Mouse (Mus musculus): Measurements from ENCODE around the gene Cckar. TPM values are rescaled to one million over a fixed set of nuclear protein-coding genes. Genes with fewer than 3 reads are reported as not detected.

The Cckar gene
- polyA plus RNA-seq, 2 experiments from 2014 or later = not detected

DNA sequence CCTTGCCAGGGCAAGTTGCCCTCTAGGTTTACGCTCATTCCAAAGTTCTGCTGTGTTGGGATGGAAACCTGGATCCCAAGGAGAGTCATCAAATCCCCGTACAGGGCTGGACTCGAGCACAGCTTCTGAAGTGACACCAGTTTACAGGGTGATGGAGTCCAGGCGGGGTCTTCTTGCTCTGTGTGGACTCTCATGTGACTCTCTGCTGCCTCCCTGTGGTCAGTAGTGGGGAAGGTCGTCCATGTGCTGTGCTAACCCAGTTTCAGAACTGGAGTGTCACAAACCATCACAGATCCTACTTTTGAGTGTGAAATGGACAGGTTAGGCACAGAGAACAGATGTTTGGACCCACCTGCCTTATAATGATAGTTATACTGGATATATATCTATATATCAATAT is 35.2 kb downstream of the Cckar start:
- peak; percentile 54 for ATAC-seq

GRCm38 (mm10) chr5:53671507-53671906 is 36.0 kb downstream of the Cckar start:
- ATAC-seq = no peak

DNA sequence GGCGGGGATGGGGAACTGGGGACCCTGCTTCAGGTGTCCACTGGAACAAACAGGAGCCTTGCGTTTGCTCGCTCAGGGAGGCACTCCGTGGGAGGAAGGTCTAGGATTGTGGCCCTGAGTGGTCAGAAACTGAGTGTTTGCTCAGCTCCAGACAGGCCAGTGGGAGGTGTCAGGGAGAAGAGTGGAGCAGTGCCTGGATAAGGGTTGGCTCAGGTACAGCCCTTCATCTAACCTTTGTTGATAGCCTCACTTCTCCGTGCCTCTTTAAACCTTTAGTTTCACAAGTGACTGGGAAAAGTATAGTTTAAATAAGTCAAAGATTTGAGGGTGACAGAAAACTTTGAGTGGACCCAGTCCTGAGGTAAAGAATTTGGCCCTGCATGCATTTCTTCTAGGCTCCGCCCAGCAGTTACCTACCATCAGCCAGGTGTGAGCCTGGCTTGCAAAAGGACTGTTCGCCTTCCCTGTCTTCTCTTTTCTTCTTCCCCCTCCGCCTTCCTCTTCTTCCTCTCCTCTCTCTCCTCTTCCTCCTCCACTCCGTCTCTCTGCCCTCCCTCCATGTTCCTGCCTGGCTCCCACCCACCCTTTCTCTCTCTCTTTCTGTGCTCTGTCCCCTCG is 37.1 kb downstream of the Cckar start:
- ATAC-seq = no peak

DNA sequence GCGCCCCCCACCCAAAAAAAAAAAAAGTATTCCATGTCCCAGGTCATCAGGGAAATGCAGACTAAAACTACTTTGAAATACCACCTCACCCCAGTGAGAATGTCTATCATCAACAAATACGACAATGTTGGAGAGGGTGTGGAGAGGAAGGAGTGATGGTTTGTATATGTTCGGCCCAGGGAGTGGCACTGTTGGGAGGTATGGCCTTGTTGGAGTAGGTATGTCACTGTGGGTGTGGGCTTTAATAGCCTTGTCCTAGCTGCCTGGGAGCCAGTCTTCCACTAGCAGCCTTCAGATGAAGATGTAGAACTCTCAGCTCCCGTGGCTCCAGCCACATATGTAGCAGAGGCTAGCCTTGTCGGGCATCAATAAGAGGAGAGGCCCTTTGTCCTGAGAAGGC is 39.5 kb downstream of the Cckar start:
- ATAC-seq = no peak

- no peak for ATAC-seq
These were observed 43.8 kb downstream of the Cckar start for GRCm38 (mm10) chr5:53663665-53664064.

- ATAC-seq = no peak
These were observed 45.1 kb downstream of the Cckar start for GRCm38 (mm10) chr5:53662413-53662812.

DNA sequence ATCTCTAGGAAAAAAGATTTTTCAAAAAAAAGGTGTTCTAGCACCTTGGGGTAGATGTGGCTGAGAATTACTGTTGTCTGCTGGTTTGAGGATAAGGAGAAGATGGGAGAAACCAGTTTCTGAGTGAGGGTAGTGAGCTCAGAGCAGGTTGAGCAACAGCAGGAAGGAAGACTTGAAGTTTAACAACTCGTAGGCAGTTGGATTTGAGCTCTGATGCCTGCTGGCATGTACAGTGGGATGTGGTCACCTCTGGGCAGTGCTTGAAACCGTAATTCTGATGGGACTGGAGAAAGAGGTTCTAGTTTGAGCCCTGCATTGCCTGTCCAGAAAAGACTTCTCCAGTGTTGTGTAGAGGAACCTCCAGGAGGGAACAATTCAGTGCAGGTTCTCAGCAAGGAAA is 46.0 kb downstream of the Cckar start:
- no peak for ATAC-seq

- no peak for ATAC-seq
These were observed 49.6 kb downstream of the Cckar start for GRCm38 (mm10) chr5:53657925-53658324.

GRCm38 (mm10) chr5:53656596-53656995 is 50.9 kb downstream of the Cckar start:
- no peak for ATAC-seq

Other genes starting within 250 kb of the Cckar start
- gene Rbpj, start 241.6 kb downstream of the Cckar start, polyA plus RNA-seq (2017; shearing (Covaris generic)) = 10 to 100 TPM; 41.3 to 45.6 TPM
- 1 to 10 TPM; 5.3 to 6.8 TPM for gene Tbc1d19, start 101.9 kb upstream of the Cckar start, polyA plus RNA-seq (2017; shearing (Covaris generic))